Mouse (Mus musculus): ENCODE results near the gene Piga.

DNA sequence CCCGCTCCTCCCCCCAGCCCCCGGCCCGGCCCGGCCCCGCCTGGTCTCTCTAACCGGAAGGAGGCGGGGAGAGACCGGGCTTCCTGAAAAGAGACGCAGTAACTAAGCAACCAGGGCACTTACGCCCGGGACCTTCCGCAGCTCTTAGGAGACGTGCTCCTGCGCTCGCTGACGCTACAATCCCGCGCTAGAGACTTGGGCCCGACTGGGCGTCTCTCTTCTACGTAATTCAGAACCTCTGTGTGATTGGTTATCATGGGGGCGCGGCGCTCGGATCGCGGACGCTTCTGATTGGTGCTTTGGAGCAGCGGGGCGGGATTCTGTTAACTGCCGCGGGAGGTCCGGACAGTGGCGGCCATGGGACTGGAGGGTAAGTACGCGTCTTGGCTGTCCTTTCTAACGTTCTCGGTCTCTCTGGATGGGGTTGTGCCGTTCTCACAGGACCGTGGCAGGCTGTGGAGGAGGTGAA is at the start of gene Piga:
- TF ChIP-seq POLR2A (IDR thresholded peaks at IDR 0.05; ENCODE audit: insufficient read depth, low read depth, low read length), result no peak
- TF ChIP-seq CTCF (IDR thresholded peaks at IDR 0.05; ENCODE audit: insufficient read depth, low read depth, low read length), result no peak

Data from olfactory bulb, adult 2 months (tissue).